Mouse (Mus musculus) small intestine, adult 2 months (tissue): ENCODE measurements at regions not wholly inside any gene's neighbourhood (a gene's known extent, or its start where the extent isn't known, plus 50 kb on each side); places are given as distances from the start of the nearest gene placed in this dataset.

Experiments
- H3K27ac ChIP-seq: fragments of 200-500 bp; 2 replicates; pipeline ENCODE4 v1.5.1; 2012; ENCODE audit warnings: low read depth, low read length, control low read depth, inconsistent platforms; ENCODE audit not compliant: insufficient read depth
- H3K27me3 ChIP-seq: fragments of 200-500 bp; 2 replicates; pipeline ENCODE4 v1.6.1; 2012; ENCODE audit warnings: mild to moderate bottlenecking, moderate library complexity, low read length, inconsistent platforms; ENCODE audit not compliant: control insufficient read depth, insufficient read depth
- H3K36me3 ChIP-seq: fragments of 200-500 bp; 2 replicates; pipeline ENCODE4 v1.6.1; 2012; ENCODE audit warnings: mild to moderate bottlenecking, low read length, control low read depth, inconsistent platforms; ENCODE audit not compliant: control insufficient read depth, insufficient read depth
- H3K4me1 ChIP-seq: fragments of 200-500 bp; 2 replicates; pipeline ENCODE4 v1.6.1; 2012; ENCODE audit warnings: low read length, inconsistent platforms, mixed read lengths; ENCODE audit not compliant: control insufficient read depth, insufficient read depth, insufficient read length
- H3K4me3 ChIP-seq: fragments of 200-500 bp; 2 replicates; pipeline ENCODE4 v1.5.1; 2012; ENCODE audit warnings: low read depth, mild to moderate bottlenecking, control low read depth, inconsistent platforms, low read length, moderate library complexity
- CTCF ChIP-seq: fragments of 200-500 bp; IDR thresholded peaks from 2 replicates; pipeline ENCODE4 v1.5.1; 2012; ENCODE audit warnings: low read depth, mild to moderate bottlenecking, control low read depth, inconsistent platforms, low read length, moderate library complexity, mixed read lengths; ENCODE audit not compliant: insufficient replicate concordance, insufficient read length; ENCODE audit errors: extremely low read depth
- POLR2A ChIP-seq: fragments of 200-500 bp; IDR thresholded peaks from 2 replicates; pipeline ENCODE4 v1.6.1; 2012; ENCODE audit warnings: low read depth, mild to moderate bottlenecking, control low read depth, inconsistent platforms, low read length, moderate library complexity
- WGBS: fragments of 180-500 bp; shearing (Covaris S2); methylation state at CpG from one replicate; pipeline ENCODE4 v1.1.7; 2018; 5-methylcytosine and 5-hydroxymethylcytosine counted together

GRCm38 (mm10) chr15:61109429-61110128 is 186.8 kb upstream of the A1bg start:
- Histone ChIP-seq H3K4me3 (no peak overlapping the region), H3K4me1 (no peaks in the 10 kb centered on the region), H3K27ac (no peak overlapping the region), H3K36me3 (no peaks in the 10 kb centered on the region), H3K27me3 (no peaks in the 10 kb centered on the region; the same call in 1 of the 2 replicates)
- WGBS, result 47% methylated on average over 4 of the region's 4 CpGs
- no peak for TF ChIP-seq CTCF
- TF ChIP-seq POLR2A, result no peak

DNA sequence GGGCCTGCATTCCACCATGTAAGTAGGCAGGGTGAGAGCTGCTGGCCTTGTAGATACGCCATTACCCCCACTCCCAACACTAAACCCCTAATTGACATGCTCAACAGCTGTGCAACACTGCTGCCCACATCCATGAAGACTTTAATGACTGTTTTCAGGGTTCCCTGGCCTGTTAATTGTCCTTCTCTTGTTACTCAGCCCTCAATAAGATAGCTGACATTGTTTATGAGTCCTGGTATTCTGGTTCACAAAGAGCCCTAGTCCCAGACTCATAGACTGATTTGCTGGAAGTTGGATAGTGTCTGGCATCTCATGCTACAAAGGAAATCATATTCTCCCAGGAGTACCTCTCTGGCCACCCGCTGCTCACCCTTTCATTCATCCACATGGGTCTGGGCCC is 186.1 kb upstream of the A1bg start:
- WGBS, result 90% methylated on average over 2 of the region's 2 CpGs
- Histone ChIP-seq H3K27ac (no peak overlapping the region), H3K4me3 (no peak overlapping the region), H3K36me3 (no peaks in the 10 kb centered on the region), H3K27me3 (no peaks in the 10 kb centered on the region; the same call in 1 of the 2 replicates), H3K4me1 (no peaks in the 10 kb centered on the region)
- TF ChIP-seq POLR2A (no peak), CTCF (no peak)

GRCm38 (mm10) chr15:61102421-61103412 is 179.9 kb upstream of the A1bg start:
- H3K27ac ChIP-seq, result no peak overlapping the region
- H3K4me3 ChIP-seq, result no peak overlapping the region
- H3K4me1 ChIP-seq, result no peaks in the 10 kb centered on the region
- TF ChIP-seq CTCF, result no peak
- no peak for TF ChIP-seq POLR2A
- H3K27me3 ChIP-seq, result no peaks in the 10 kb centered on the region
- 65% methylated on average over 7 of the region's 7 CpGs for WGBS
- H3K36me3 ChIP-seq, result no peaks in the 10 kb centered on the region

DNA sequence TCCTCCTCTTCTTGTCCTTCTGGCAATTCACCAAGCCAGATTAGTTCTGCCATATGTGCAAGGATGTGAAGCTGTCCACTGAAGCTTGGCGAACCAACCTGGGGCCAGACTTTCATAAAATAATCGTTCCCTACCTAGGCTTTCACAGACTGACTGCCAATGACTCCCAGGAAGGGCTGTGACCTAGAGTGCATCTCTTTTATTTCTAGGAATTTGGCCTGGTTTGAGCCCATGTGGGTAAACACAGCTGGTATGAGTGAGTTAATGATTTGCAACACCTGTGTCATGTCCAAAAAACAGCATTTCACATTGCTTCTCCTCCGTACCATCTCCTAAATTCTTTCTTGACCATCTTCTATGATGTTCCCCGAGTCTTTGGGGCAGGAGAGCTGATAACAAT is 178.0 kb upstream of the A1bg start:
- Histone ChIP-seq H3K27me3 (no peaks in the 10 kb centered on the region), H3K27ac (no peak overlapping the region), H3K36me3 (no peaks in the 10 kb centered on the region), H3K4me1 (no peaks in the 10 kb centered on the region), H3K4me3 (no peak overlapping the region)
- 23% methylated on average over 4 of the region's 4 CpGs for WGBS
- TF ChIP-seq CTCF, result no peak
- no peak for TF ChIP-seq POLR2A

DNA sequence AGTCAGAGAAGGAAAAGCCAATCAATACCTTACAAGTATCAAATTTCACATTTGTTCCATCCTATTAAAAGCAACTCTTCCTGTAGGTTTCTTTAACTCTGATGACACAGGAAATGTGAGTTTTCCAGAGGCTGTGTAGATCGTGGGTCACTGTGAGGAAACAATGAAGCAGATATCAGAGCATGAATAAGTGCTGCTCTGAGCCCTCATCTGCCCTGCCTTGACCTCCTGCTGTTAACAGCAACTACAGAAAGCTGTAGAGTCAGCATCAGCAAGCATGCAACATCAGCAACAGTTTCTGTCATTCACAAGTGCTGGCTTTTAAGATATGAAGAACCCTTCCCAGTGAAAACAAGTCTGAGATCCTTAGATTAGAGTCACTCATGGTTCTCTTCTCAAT is 176.2 kb upstream of the A1bg start:
- 22% methylated on average over 1 of the region's 1 CpGs for whole genome bisulfite sequencing
- no peaks in the 10 kb centered on the region for H3K27me3 ChIP-seq
- no peak overlapping the region for H3K4me3 ChIP-seq
- H3K4me1 ChIP-seq, result no peaks in the 10 kb centered on the region
- H3K27ac ChIP-seq, result no peak overlapping the region
- H3K36me3 ChIP-seq, result no peaks in the 10 kb centered on the region
- TF ChIP-seq CTCF, result no peak

GRCm38 (mm10) chr15:61098519-61098918 is 175.7 kb upstream of the A1bg start:
- H3K4me3 ChIP-seq, result no peak overlapping the region
- H3K27me3 ChIP-seq, result no peaks in the 10 kb centered on the region
- H3K27ac ChIP-seq, result no peak overlapping the region
- TF ChIP-seq CTCF (no peak), POLR2A (no peak)
- H3K36me3 ChIP-seq, result no peaks in the 10 kb centered on the region
- no peaks in the 10 kb centered on the region for H3K4me1 ChIP-seq
